In the genomic region with DNA sequence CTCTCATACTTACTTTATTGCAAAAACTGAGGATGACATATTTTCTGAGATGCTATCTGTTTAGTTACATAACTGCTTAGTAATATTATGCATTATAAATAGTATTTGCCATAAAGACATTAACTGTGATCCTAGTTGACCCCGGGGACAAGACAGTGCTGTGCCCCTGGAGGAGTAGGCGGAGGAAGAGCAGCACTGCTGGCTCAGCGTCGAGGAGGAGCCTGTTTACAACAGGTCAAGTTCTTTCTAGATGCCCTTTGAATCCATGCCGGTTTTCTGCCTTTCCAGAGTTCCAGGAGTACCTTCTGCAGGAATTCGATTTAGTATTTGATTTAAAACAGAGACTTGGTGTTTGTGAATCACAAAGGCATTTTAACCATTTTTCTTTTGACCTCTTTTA, we compare ENCODE assay signal across 13 mouse cellular contexts.
"Had no signal": no experiment of that assay in that cellular context is flagged by ENCODE, and none has a peak within 500 bp of the region (broad histone marks: within the 10 kb centered on the region; RNA-seq: fewer than 3 reads in every experiment).

No protein-coding gene starts in this region.

- H3K9me3 ChIP-seq: hindbrain, embryonic 15.5 days; limb, embryonic 15.5 days; liver, embryonic 13.5 days; lung, embryonic 15.5 days; midbrain, embryonic 12.5 days had no signal

- H3K27ac ChIP-seq: hindbrain, embryonic 15.5 days; kidney, postnatal 0 days; limb, embryonic 15.5 days; liver, embryonic 13.5 days; lung, embryonic 15.5 days; midbrain, embryonic 12.5 days had no signal

- H3K4me2 ChIP-seq: hindbrain, embryonic 15.5 days; limb, embryonic 15.5 days; liver, embryonic 13.5 days; lung, embryonic 15.5 days; midbrain, embryonic 12.5 days had no signal

- ATAC-seq: liver, postnatal 0 days had no signal

- H3K4me3 ChIP-seq: hindbrain, embryonic 15.5 days; limb, embryonic 15.5 days; liver, embryonic 13.5 days; lung, embryonic 15.5 days; midbrain, embryonic 12.5 days; myocyte had no signal

- H3K4me1 ChIP-seq: limb, embryonic 15.5 days; liver, embryonic 13.5 days; lung, embryonic 15.5 days had no signal

- H3K27me3 ChIP-seq: hindbrain, embryonic 15.5 days; limb, embryonic 15.5 days; liver, embryonic 13.5 days; lung, embryonic 15.5 days; midbrain, embryonic 12.5 days had no signal

- H3K9ac ChIP-seq: hindbrain, embryonic 15.5 days; limb, embryonic 15.5 days; liver, embryonic 13.5 days; liver, postnatal 0 days; lung, embryonic 15.5 days; midbrain, embryonic 12.5 days had no signal

- DNase-seq: layer of hippocampus, adult 9-11 months; layer of hippocampus, postnatal 36 days; liver, embryonic 13.5 days; liver, postnatal 0 days; lung, postnatal 14 days; right cerebral cortex, postnatal 14 days; thymus, postnatal 36 days had no signal
